ENCODE assay signal across 8 mouse cellular contexts in genomic region chr7:83882150-83882632, GRCm38 (mm10). TPM values are rescaled to one million over a fixed set of nuclear protein-coding genes. Genes with fewer than 3 reads are reported as not detected.
DNase-seq lines count a peak whose midpoint lies in the region; ATAC-seq lines count a peak whose summit lies in the region.

No protein-coding gene starts in this region.

- H3K4me3 ChIP-seq in hindbrain, embryonic 10.5 days = peak overlapping the region; percentile 86
- peak overlapping the region; percentile 85 for H3K4me3 ChIP-seq in lung, embryonic 16.5 days (ENCODE audit: low read length)

- peak overlapping the region; percentile 95 for H3K9ac ChIP-seq in lung, embryonic 16.5 days (ENCODE audit: low read length)

- H3K4me2 ChIP-seq in lung, embryonic 16.5 days (ENCODE audit: low read depth, low read length) = peak overlapping the region; percentile 77

- peaks cover 6% of the 10 kb centered on the region; the same call in 1 of the 2 replicates for H3K9me3 ChIP-seq in hindbrain, embryonic 10.5 days
- no peaks in the 10 kb centered on the region for H3K9me3 ChIP-seq in lung, embryonic 16.5 days (ENCODE audit: control insufficient read depth, low read length)

- peaks cover 17% of the 10 kb centered on the region for H3K36me3 ChIP-seq in hindbrain, embryonic 10.5 days
- peaks cover 6% of the 10 kb centered on the region; the same call in 1 of the 2 replicates for H3K36me3 ChIP-seq in lung, embryonic 16.5 days (ENCODE audit: control insufficient read depth, insufficient read depth, low read length)

- ATAC-seq in lung, embryonic 16.5 days (ENCODE audit: low read depth) = no peak
- ATAC-seq in CD4-positive, CD25-positive, alpha-beta regulatory T cell, adult 4 months = no peak

- peak; percentile 15 for DNase-seq in embryo, embryonic 9.5 days (ENCODE audit: extremely low spot score)
- DNase-seq in embryo, embryonic 11 days = no peak
- DNase-seq in urinary bladder, postnatal 14 days (ENCODE audit: low spot score) = peak; percentile 4
- no peak for DNase-seq in urinary bladder, postnatal 10 days (ENCODE audit: low spot score)
- no peak for DNase-seq in hindbrain, embryonic 10.5 days (ENCODE audit: low spot score)
- no peak for DNase-seq in c-Kit-positive CD71-positive TER-119-positive erythroid progenitor cells, embryonic 14.5 days (ENCODE audit: low spot score)

- WGBS in hindbrain, embryonic 10.5 days = 90% methylated on average over 35 of the region's 35 CpGs
- WGBS in lung, embryonic 16.5 days = 63% methylated on average over 35 of the region's 35 CpGs

- no peaks in the 10 kb centered on the region for H3K27me3 ChIP-seq in hindbrain, embryonic 10.5 days (ENCODE audit: insufficient read depth, poor library complexity, severe bottlenecking)
- no peaks in the 10 kb centered on the region for H3K27me3 ChIP-seq in lung, embryonic 16.5 days (ENCODE audit: control insufficient read depth, insufficient read depth, low read depth, low read length)

- peaks cover 78% of the 10 kb centered on the region for H3K4me1 ChIP-seq in hindbrain, embryonic 10.5 days (replicated peaks)
- peaks cover 52% of the 10 kb centered on the region for H3K4me1 ChIP-seq in lung, embryonic 16.5 days (replicated peaks; ENCODE audit: control insufficient read depth, insufficient read depth, low read length)

- H3K27ac ChIP-seq in hindbrain, embryonic 10.5 days = peak overlapping the region; percentile 99
- peak overlapping the region; percentile 33 for H3K27ac ChIP-seq in lung, embryonic 16.5 days (ENCODE audit: low read length)

RNA-seq across cellular contexts. Expression of gene Tlnrd1, which starts 1.9 kb away (rescaled TPM):
- 11.7 and 15.2 TPM in 2 replicates for polyA plus RNA-seq in hindbrain, embryonic 10.5 days (2016; fragmentation: Nextera tagmentation; extraction: Ambion mirVana)
- polyA plus RNA-seq in lung, embryonic 16.5 days (2015; fragmentation: Nextera tagmentation; extraction: Ambion mirVana) = 10.4 and 10.5 TPM in 2 replicates
- polyA plus RNA-seq in CD4-positive, CD25-positive, alpha-beta regulatory T cell, adult 4 months (2017; shearing (Covaris generic)) = 1 to 10 TPM in 1 of 2 experiments, under 1 TPM in 1; 0.25 to 1.1 TPM

RNA-seq across cellular contexts. Expression of gene Mesd, which starts 2.1 kb away (rescaled TPM):
- 73.4 and 96.5 TPM in 2 replicates for polyA plus RNA-seq in hindbrain, embryonic 10.5 days (2016; fragmentation: Nextera tagmentation; extraction: Ambion mirVana)
- 118 and 132 TPM in 2 replicates for polyA plus RNA-seq in lung, embryonic 16.5 days (2015; fragmentation: Nextera tagmentation; extraction: Ambion mirVana)
- polyA plus RNA-seq in CD4-positive, CD25-positive, alpha-beta regulatory T cell, adult 4 months (2017; shearing (Covaris generic)) = 10 to 100 TPM; 49.7 to 52.7 TPM

Comparison
In these comparisons a context has a peak if more than half of its experiments do, and no peak if none do; other contexts are left out.
1. DNase-seq: peak in embryo, embryonic 9.5 days (single experiment) and urinary bladder, postnatal 14 days (single experiment); none in embryo, embryonic 11 days (single experiment), urinary bladder, postnatal 10 days (single experiment), hindbrain, embryonic 10.5 days (single experiment) and c-Kit-positive CD71-positive TER-119-positive erythroid progenitor cells, embryonic 14.5 days (single experiment).